Mouse (Mus musculus) heart, postnatal 0 days (tissue): ENCODE results near the gene Cnksr3.

Experiments
- CTCF ChIP-seq: IDR thresholded peaks from 2 replicates; pipeline ENCODE4 v1.5.1; 2016; ENCODE audit warnings: antibody characterized with exemption, control low read depth, low read depth
- EP300 ChIP-seq: IDR thresholded peaks from 2 replicates; pipeline ENCODE4 v1.6.1; 2016; ENCODE audit warnings: antibody characterized with exemption, low read depth

GRCm38 (mm10) chr10:7187881-7188280, 24.2 kb downstream of the Cnksr3 start:
- no peak for TF ChIP-seq CTCF
- peak; percentile 81 for TF ChIP-seq EP300
